Mouse (Mus musculus) hindbrain, embryonic 13.5 days (tissue): ENCODE results near the gene Tktl1. TPM values are rescaled to one million over a fixed set of nuclear protein-coding genes. Genes with fewer than 3 reads are reported as not detected.
A peak's percentile ranks its signal among the peaks of the same experiment; 100 is the strongest.

Experiments used
- ATAC-seq: fragments of 200-750 bp; cut with Nextera tagmentation; 2 replicates; pipeline ENCODE4 v1.8.0; 2017; ENCODE audit warnings: moderate TSS enrichment; ENCODE audit not compliant: low FRiP score
- H3K27ac ChIP-seq: fragments of 300-500 bp; sonication (generic); 2 replicates; pipeline ENCODE4 v1.5.1; 2015; ENCODE audit warnings: inconsistent platforms, mild to moderate bottlenecking, moderate library complexity
- H3K27me3 ChIP-seq: fragments of 300-500 bp; sonication (generic); 2 replicates; pipeline ENCODE4 v1.6.1; 2015; ENCODE audit warnings: mild to moderate bottlenecking, inconsistent platforms
- H3K36me3 ChIP-seq: fragments of 300-500 bp; sonication (generic); 2 replicates; pipeline ENCODE4 v1.6.1; 2015; ENCODE audit warnings: mild to moderate bottlenecking, inconsistent platforms
- H3K4me1 ChIP-seq: fragments of 300-500 bp; sonication (generic); replicated peaks from 2 replicates; pipeline ENCODE4 v1.6.1; 2015; ENCODE audit warnings: inconsistent platforms
- H3K4me2 ChIP-seq: fragments of 300-500 bp; sonication (generic); 2 replicates; pipeline ENCODE4 v1.6.1; 2015; ENCODE audit warnings: inconsistent platforms, mild to moderate bottlenecking, moderate library complexity
- H3K4me3 ChIP-seq: fragments of 300-500 bp; sonication (generic); 2 replicates; pipeline ENCODE4 v1.5.1; 2015; ENCODE audit warnings: mild to moderate bottlenecking, inconsistent platforms
- H3K9ac ChIP-seq: fragments of 300-500 bp; sonication (generic); 2 replicates; pipeline ENCODE4 v1.6.1; 2015; ENCODE audit warnings: mild to moderate bottlenecking, inconsistent platforms
- H3K9me3 ChIP-seq: fragments of 300-500 bp; sonication (generic); 2 replicates; pipeline ENCODE4 v1.6.1; 2016; ENCODE audit warnings: inconsistent platforms
- WGBS: fragments of 180-500 bp; shearing (Covaris S2); methylation state at CpG from one replicate; pipeline ENCODE4 v1.1.7; 2015; 5-methylcytosine and 5-hydroxymethylcytosine counted together
- polyA plus RNA-seq: library from polyadenylated mRNA; unstranded; fragments of >200 nt; fragmentation: Nextera tagmentation; extraction: Ambion mirVana; gene quantifications from 2 replicates; pipeline ENCODE4 v1.2.1, GENCODE M21; 2015

Gene Tktl1
- polyA plus RNA-seq, 1 experiment from 2014 or later, result 0.14 TPM

DNA sequence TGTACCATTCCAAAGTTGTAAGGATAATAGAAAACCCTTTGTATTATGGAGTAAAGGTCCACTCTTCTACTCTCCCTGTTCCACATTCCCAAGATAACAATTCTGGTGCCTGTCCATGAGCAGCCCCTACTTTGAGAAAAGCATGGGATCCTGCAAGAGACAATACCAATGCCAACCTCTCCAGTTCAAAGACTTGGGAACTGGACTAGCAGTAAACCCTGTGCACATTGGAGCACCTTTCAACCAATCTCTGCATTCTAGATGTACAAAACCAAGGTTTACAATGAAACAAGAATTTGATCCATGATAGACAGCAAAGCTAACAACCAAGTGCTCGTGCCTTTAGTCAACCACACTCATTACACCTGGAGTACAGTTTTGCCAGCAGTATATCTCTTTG is 68.0 kb downstream of the Tktl1 start:
- WGBS, result 31% methylated on average over 1 of the region's 1 CpGs
- no peak for ATAC-seq

DNA sequence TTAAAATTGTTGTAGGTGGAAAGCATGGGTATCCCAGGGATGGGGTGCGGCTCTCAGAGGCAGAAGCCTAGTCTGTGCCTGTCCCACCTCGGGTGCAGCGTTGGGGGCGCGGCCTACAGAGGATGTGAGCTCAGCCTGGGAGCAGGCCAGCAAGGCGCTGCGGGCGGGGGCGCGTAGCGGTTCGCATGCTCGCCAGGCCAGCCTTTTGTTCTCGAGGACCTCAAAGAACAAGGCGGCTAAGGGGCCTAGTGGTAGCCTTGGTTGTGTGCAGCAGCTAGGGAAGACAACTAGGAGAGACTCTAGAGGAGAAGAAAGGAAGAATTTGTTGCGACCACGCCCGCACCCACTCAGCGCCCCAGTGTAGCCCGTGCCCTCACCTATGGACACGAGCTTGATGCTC is 68.6 kb downstream of the Tktl1 start:
- Histone ChIP-seq H3K36me3 (peaks cover 25% of the 10 kb centered on the region), H3K27me3 (no peaks in the 10 kb centered on the region), H3K9ac (peak overlapping the region; percentile 85), H3K27ac (peak overlapping the region; percentile 92), H3K9me3 (no peaks in the 10 kb centered on the region), H3K4me3 (peak overlapping the region; percentile 57), H3K4me2 (peak overlapping the region; percentile 69), H3K4me1 (peaks cover 26% of the 10 kb centered on the region)
- 19% methylated on average over 21 of the region's 21 CpGs for WGBS
- peak; percentile 53 for ATAC-seq

More for the DNA sequence above, 68.0 kb downstream of the Tktl1 start:
- H3K27ac ChIP-seq, result peak overlapping the region; percentile 92
- H3K27me3 ChIP-seq, result no peaks in the 10 kb centered on the region
- H3K9me3 ChIP-seq, result no peaks in the 10 kb centered on the region
- peak overlapping the region; percentile 57 for H3K4me3 ChIP-seq
- H3K36me3 ChIP-seq, result peaks cover 30% of the 10 kb centered on the region
- peak overlapping the region; percentile 69 for H3K4me2 ChIP-seq
- peaks cover 26% of the 10 kb centered on the region for H3K4me1 ChIP-seq
- peak overlapping the region; percentile 85 for H3K9ac ChIP-seq

DNA sequence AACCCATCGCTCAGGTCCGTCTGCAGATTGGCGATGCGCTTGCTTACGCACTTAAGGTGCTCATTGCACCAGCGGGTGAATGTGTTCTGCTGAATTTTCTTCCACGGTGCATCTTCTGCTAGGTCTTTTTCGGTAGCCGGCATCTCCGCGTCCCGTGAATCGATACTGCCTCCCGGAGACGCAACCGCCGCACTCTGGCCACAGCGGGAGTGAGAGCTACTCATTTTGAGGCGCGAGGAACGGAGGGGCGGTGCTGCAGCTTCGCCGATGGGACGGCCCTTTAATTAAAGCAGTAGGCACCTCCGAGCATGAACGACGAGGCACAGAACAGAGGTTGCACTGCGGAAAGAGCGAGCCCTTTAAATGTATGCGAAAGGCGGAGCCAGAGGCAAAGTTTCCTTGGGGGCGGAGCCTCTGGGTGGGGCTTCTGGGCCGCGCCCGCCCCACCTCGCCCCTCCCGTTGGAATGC is 69.2 kb downstream of the Tktl1 start:
- peak; percentile 92 for ATAC-seq
- Histone ChIP-seq H3K27me3 (no peaks in the 10 kb centered on the region), H3K4me1 (peaks cover 26% of the 10 kb centered on the region), H3K4me2 (peak overlapping the region; percentile 69), H3K4me3 (peak overlapping the region; percentile 57), H3K36me3 (peaks cover 19% of the 10 kb centered on the region), H3K9me3 (no peaks in the 10 kb centered on the region), H3K27ac (peak overlapping the region; percentile 92), H3K9ac (peak overlapping the region; percentile 85)
- 20% methylated on average over 35 of the region's 38 CpGs for WGBS

DNA sequence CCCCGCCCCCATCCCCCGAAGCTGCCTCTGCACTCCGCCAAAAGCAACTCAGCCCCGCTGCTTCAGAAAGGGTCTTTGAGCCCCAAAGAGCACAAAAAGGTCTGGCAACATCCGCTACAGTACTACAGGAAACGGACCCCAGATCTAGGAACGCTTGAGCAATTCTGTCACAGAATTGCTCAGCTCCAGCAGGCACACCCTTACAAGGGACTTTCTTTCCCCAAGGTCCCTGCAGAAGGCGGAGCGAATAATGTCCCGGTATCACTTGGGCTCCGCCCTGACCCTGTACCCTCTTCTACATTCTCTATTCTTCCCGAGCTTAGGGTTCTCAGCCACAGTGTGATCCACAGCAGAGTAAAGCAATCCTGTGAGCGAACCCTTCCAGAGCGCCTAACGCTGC is 69.6 kb downstream of the Tktl1 start:
- peak overlapping the region; percentile 72 for H3K27ac ChIP-seq
- peak overlapping the region; percentile 57 for H3K4me3 ChIP-seq
- H3K9me3 ChIP-seq, result no peaks in the 10 kb centered on the region
- ATAC-seq, result peak; percentile 25
- peaks cover 26% of the 10 kb centered on the region for H3K4me1 ChIP-seq
- no peaks in the 10 kb centered on the region for H3K27me3 ChIP-seq
- 24% methylated on average over 15 of the region's 15 CpGs for WGBS
- H3K4me2 ChIP-seq, result peak overlapping the region; percentile 69
- H3K36me3 ChIP-seq, result peaks cover 15% of the 10 kb centered on the region
- H3K9ac ChIP-seq, result peak overlapping the region; percentile 65

DNA sequence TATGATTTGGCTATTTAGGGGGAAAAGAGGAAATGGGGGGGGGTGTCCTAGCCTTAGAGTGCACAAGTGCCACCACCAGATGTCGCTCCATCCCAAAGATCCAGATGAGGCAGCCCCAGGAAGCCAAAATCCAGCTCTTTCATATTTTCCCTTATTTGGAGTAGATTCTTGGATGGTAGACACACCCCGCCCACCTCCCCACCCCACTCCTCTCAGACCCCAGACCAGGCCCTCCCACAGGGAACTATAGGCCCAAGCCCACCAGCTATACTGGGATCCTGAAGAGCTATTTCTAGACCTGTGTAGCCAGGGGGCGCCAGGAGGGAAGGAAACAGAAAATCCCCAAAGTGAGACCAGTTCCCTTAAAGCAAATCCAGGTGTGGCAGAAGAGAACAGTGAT is 71.6 kb downstream of the Tktl1 start:
- H3K27ac ChIP-seq, result no peak overlapping the region
- no peaks in the 10 kb centered on the region for H3K27me3 ChIP-seq
- WGBS, result 24% methylated on average over 3 of the region's 3 CpGs
- no peak overlapping the region for H3K9ac ChIP-seq
- no peak overlapping the region for H3K4me3 ChIP-seq
- peaks cover 13% of the 10 kb centered on the region for H3K4me1 ChIP-seq
- no peaks in the 10 kb centered on the region for H3K9me3 ChIP-seq
- H3K4me2 ChIP-seq, result no peak overlapping the region
- no peaks in the 10 kb centered on the region for H3K36me3 ChIP-seq
- no peak for ATAC-seq

DNA sequence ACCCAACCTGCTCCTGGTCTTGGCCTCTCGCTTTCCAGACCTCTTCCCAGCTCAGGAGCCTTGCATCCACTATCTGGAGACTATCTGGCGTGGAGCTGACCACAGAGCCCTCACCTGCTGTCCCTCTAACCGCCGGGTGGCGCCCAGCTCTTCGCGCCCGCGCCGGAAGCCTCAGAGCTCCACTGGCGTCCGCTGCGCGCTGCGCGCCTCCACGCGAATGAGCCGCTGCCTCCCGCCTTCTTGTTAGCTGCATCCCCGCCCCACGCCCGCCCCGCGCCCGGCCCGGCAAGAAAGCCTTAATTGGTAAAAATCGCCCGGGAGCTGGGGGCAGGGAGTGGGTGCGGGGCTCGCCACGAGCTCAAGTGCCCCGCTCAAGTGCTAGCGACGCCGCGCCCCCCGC is 72.6 kb downstream of the Tktl1 start, which contains the start of gene Flna:
Flna (minus strand) TSS at position 206 of the 400 bp plus-strand sequence.
- H3K4me2 ChIP-seq, result peak within 1 kb of the TSS; percentile 60
- H3K4me3 ChIP-seq, result peak within 1 kb of the TSS; percentile 43
- peaks cover 7% of the 10 kb centered on the region; the same call in 1 of the 2 replicates for H3K4me1 ChIP-seq
- H3K36me3 ChIP-seq, result no peaks in the 10 kb centered on the region
- H3K9me3 ChIP-seq, result no peaks in the 10 kb centered on the region
- H3K27ac ChIP-seq, result peak within 1 kb of the TSS; percentile 67
- no peak for ATAC-seq
- no peaks in the 10 kb centered on the region for H3K27me3 ChIP-seq
- WGBS, result 25% methylated on average over 38 of the region's 38 CpGs
- H3K9ac ChIP-seq, result peak within 1 kb of the TSS; percentile 68

DNA sequence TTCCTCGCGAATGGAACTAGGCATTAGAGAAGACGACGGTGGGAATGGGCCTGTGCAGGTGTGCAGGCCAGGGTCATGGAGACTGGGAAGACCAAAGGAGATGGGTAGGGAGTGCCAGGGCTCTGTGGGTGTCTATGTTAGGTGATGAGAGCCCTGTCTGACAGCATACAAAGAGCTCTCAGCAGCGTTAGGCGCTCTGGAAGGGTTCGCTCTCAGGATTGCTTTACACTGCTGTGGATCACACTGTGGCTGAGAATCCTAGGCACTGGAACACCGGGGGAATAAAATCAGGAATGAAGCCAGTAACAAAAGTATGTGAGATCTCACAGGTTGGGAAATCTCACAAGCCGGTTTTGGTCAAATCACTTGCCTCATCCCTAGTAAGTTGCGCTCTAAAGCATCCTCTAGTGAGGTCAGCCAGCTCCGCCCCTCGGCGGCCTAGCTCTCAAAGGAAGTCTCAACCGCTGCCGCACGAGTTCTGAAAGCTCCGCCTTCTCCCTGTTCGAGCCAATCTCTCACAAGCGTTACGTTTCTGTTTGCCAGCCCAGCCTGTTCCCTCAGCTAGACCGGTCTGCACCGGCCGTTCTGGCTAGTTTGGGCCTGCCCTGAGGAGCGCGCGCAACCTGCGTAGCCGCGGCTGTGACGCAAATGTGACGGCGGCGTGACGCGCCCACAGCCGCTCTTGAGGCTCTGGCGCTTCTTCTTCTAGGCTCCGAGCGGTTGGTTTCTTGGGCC is 77.3 kb downstream of the Tktl1 start, which contains the start of gene Emd:
Emd (plus strand) TSS at position 535 of the 735 bp plus-strand sequence.
- no peaks in the 10 kb centered on the region for H3K9me3 ChIP-seq
- H3K4me3 ChIP-seq, result peak within 1 kb of the TSS; percentile 54
- peak; percentile 98 for ATAC-seq
- H3K4me2 ChIP-seq, result peak within 1 kb of the TSS; percentile 69
- peak within 1 kb of the TSS; percentile 88 for H3K27ac ChIP-seq
- peak within 1 kb of the TSS; percentile 78 for H3K9ac ChIP-seq
- 22% methylated on average over 39 of the region's 39 CpGs for WGBS
- H3K36me3 ChIP-seq, result peaks cover 19% of the 10 kb centered on the region
- H3K4me1 ChIP-seq, result peaks cover 8% of the 10 kb centered on the region
- H3K27me3 ChIP-seq, result no peaks in the 10 kb centered on the region

DNA sequence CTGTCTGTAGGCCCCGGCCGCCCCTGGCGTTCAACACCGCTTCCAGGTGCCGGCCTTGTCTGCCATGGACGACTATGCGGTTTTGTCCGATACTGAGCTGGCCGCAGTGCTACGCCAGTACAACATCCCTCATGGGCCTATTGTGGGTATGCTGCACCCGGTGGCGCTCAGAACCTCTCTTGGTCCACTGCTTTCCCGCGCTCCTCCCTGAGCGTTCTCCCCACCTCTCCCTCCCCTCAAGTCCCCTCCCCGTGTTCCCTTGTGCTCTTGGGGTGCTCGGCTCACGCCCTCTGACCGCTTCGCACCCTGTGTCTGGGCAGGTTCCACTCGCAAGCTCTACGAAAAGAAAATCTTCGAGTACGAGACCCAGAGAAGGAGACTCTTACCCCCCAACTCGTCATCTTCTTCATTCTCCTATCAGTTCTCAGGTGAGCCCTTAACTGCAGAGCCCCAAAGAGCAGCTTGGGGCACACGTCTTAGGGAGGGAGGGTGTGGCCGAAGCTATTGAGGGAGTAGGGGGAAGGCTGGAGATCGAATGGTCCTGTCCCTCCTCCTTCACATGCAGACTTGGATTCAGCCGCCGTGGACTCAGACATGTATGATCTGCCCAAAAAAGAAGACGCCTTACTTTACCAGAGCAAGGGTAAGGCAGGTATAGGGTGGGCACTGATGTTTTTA is 78.0 kb downstream of the Tktl1 start:
- H3K9me3 ChIP-seq, result no peaks in the 10 kb centered on the region
- peaks cover 6% of the 10 kb centered on the region for H3K4me1 ChIP-seq
- ATAC-seq, result no peak; the same call in 1 of the 2 replicates
- peaks cover 19% of the 10 kb centered on the region for H3K36me3 ChIP-seq
- H3K27me3 ChIP-seq, result no peaks in the 10 kb centered on the region
- 19% methylated on average over 29 of the region's 31 CpGs for WGBS
- H3K27ac ChIP-seq, result peak overlapping the region; percentile 88
- peak overlapping the region; percentile 69 for H3K4me2 ChIP-seq
- H3K9ac ChIP-seq, result peak overlapping the region; percentile 78
- H3K4me3 ChIP-seq, result peak overlapping the region; percentile 54

DNA sequence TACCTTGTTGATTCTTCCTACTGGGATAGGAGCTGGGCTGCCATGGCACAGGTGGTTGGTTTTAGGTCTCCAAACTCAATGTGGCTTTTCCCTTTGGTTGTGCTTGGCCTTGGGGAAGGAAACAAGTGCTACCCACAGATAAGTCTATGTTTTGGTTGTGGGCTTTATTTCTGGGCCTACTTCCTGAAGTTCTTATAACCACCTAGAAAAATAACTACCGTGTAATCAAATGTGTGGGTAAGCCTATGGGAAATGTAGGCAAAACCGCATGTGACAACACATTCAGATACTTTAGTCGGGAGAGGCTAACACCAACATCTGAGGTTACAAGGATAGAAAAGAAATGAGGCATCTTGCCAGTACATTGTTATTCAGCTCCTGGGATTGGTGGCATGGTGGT is 80.7 kb downstream of the Tktl1 start:
- WGBS, result 94% methylated on average over 3 of the region's 3 CpGs
- ATAC-seq, result no peak
- H3K4me1 ChIP-seq, result peaks cover 6% of the 10 kb centered on the region

More for the DNA sequence above, 80.7 kb downstream of the Tktl1 start:
- no peak overlapping the region for H3K27ac ChIP-seq
- no peaks in the 10 kb centered on the region for H3K9me3 ChIP-seq
- H3K27me3 ChIP-seq, result no peaks in the 10 kb centered on the region
- no peak overlapping the region for H3K4me3 ChIP-seq
- H3K9ac ChIP-seq, result no peak overlapping the region
- H3K36me3 ChIP-seq, result peaks cover 19% of the 10 kb centered on the region
- H3K4me2 ChIP-seq, result no peak overlapping the region

Other genes starting within 250 kb of the Tktl1 start
- gene Renbp, start 246.4 kb upstream of the Tktl1 start, polyA plus RNA-seq, result 12.7 and 14.8 TPM in 2 replicates
- 50.8 and 52.1 TPM in 2 replicates for gene Hcfc1, start 210.9 kb upstream of the Tktl1 start, polyA plus RNA-seq
- 38.5 and 39.7 TPM in 2 replicates for gene Irak1, start 153.3 kb upstream of the Tktl1 start, polyA plus RNA-seq
- gene Opn1mw, start 49.8 kb upstream of the Tktl1 start, polyA plus RNA-seq, result not detected in 2 replicates
- gene Mecp2, start 41.9 kb upstream of the Tktl1 start, polyA plus RNA-seq, result 14.0 and 14.7 TPM in 2 replicates
- gene Tex28, start 9.4 kb upstream of the Tktl1 start, polyA plus RNA-seq, result not detected in 2 replicates
- gene Flna, start 72.6 kb downstream of the Tktl1 start, polyA plus RNA-seq, result 88.8 and 111 TPM in 2 replicates
- gene Emd, start 77.4 kb downstream of the Tktl1 start, polyA plus RNA-seq, result 16.9 and 18.3 TPM in 2 replicates
- 532 and 538 TPM in 2 replicates for gene Rpl10, start 93.6 kb downstream of the Tktl1 start, polyA plus RNA-seq
- 86.8 and 91.5 TPM in 2 replicates for gene Taz, start 104.7 kb downstream of the Tktl1 start, polyA plus RNA-seq
- gene Dnase1l1, start 105.1 kb downstream of the Tktl1 start, polyA plus RNA-seq, result 3.6 and 5.2 TPM in 2 replicates
- 218 and 223 TPM in 2 replicates for gene Atp6ap1, start 119.8 kb downstream of the Tktl1 start, polyA plus RNA-seq
- 963 and 1,001 TPM in 2 replicates for gene Gdi1, start 127.7 kb downstream of the Tktl1 start, polyA plus RNA-seq
- gene Fam50a, start 135.8 kb downstream of the Tktl1 start, polyA plus RNA-seq, result 58.2 and 59.1 TPM in 2 replicates
- gene Plxna3, start 151.8 kb downstream of the Tktl1 start, polyA plus RNA-seq, result 51.1 and 53.9 TPM in 2 replicates
- 79.4 and 79.8 TPM in 2 replicates for gene Lage3, start 176.4 kb downstream of the Tktl1 start, polyA plus RNA-seq
- gene Ubl4a, start 196.0 kb downstream of the Tktl1 start, polyA plus RNA-seq, result 61.6 and 64.0 TPM in 2 replicates
- gene Slc10a3, start 196.1 kb downstream of the Tktl1 start, polyA plus RNA-seq, result 8.2 and 8.5 TPM in 2 replicates
- 36.3 and 36.5 TPM in 2 replicates for gene Fam3a, start 216.0 kb downstream of the Tktl1 start, polyA plus RNA-seq
- gene Ikbkg, start 216.0 kb downstream of the Tktl1 start, polyA plus RNA-seq, result 15.4 and 18.8 TPM in 2 replicates